Mouse (Mus musculus) heart, postnatal 14 days (tissue): ENCODE measurements around the gene Gm14632. TPM values are rescaled to one million over a fixed set of nuclear protein-coding genes. Genes with fewer than 3 reads are reported as not detected.
"Not testable (repeated sequence)": the region's sequence is repeated elsewhere in the genome, so short reads cannot be mapped to it uniquely, and the experiment has no call there.

Experiments
- DNase-seq, 2 experiments: peaks; one replicate each; pipeline ENCODE4 v3.0.0; 2021 to 2022
- intact Hi-C: fragments of 180-260 bp; cut with DNase I; formaldehyde crosslinking; loops from one replicate; pipeline ENCODE4 v1.15.1; 2025
- long read RNA-seq, 2 experiments: library from polyadenylated mRNA; stranded (forward); transcript quantifications; one replicate each; pipeline ENCODE4 v2.0.0; 2021
- total RNA-seq, 2 experiments: library from RNA; stranded (reverse); gene quantifications; 2 replicates each; pipeline ENCODE4 v1.2.3; 2021

Gene Gm14632
- total RNA-seq: not detected
- long read RNA-seq, experiment 1: 0 reads
- long read RNA-seq, experiment 2: 0 reads

DNA sequence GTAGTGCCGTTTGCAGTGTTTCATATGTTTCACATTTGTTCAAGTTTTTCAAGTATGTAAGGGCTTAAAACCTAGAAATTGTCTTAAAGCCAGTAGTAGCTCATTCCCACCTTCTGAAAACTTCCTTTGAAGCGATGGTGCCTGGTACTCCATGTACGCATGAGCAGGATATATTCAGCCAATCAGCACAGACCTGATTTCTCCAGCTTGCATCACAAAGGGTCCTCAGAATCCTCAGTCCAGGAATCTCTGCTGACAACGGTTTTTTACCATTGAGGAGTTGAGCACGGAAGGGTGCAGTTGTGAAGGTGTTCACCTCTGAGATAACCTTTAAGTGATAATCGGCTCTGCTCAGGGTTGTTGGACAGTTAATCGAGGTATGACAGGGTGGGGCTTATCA is at the start of gene Gm14632:
Gene Gm14632 (plus strand): TSS at position 301 of the 400 bp plus-strand sequence.
- DNase-seq, intact Hi-C loops: not testable (repeated sequence)
